Mouse (Mus musculus): ENCODE data around the gene Slc39a11. TPM values are rescaled to one million over a fixed set of nuclear protein-coding genes. Genes with fewer than 3 reads are reported as not detected.

Slc39a11 gene
- polyA plus RNA-seq, 1 experiment from 2014 or later = 15.1 TPM

GRCm38 (mm10) chr11:113625437-113625836 lies 24.4 kb downstream of the Slc39a11 start:
- ATAC-seq = no peak; the same call in 1 of the 2 replicates
- Histone ChIP-seq H3K4me3 (ENCODE audit: low read depth, low read length) (no peak overlapping the region), H3K36me3 (ENCODE audit: insufficient read depth, low read length) (no peaks in the 10 kb centered on the region), H3K9me3 (ENCODE audit: low read length) (no peaks in the 10 kb centered on the region), H3K9ac (replicated peaks; ENCODE audit: low read depth) (no peak overlapping the region), H3K27me3 (replicated peaks; ENCODE audit: insufficient read depth, low read length) (no peaks in the 10 kb centered on the region; the same call in 1 of the 2 replicates), H3K4me1 (ENCODE audit: insufficient read depth, low read depth, low read length) (no peaks in the 10 kb centered on the region), H3K4me2 (replicated peaks; ENCODE audit: low read depth, low read length) (0 out of 2 replicates have a peak overlapping the region, but pooled peaks have one; percentile 3), H3K27ac (ENCODE audit: low read length) (no peak overlapping the region)
- WGBS = 79% methylated on average over 18 of the region's 18 CpGs
- TF ChIP-seq CTCF (IDR thresholded peaks at IDR 0.05) (no peak), EP300 (IDR thresholded peaks at IDR 0.05) (no peak)
- no peak for DNase-seq (ENCODE audit: low spot score)

- Histone ChIP-seq H3K36me3 (ENCODE audit: insufficient read depth, low read length) (no peaks in the 10 kb centered on the region), H3K4me1 (ENCODE audit: insufficient read depth, low read depth, low read length) (peaks cover 14% of the 10 kb centered on the region; the same call in 1 of the 2 replicates), H3K9ac (replicated peaks; ENCODE audit: low read depth) (no peak overlapping the region), H3K4me2 (replicated peaks; ENCODE audit: low read depth, low read length) (no peak overlapping the region), H3K27ac (ENCODE audit: low read length) (no peak overlapping the region), H3K9me3 (ENCODE audit: low read length) (no peaks in the 10 kb centered on the region), H3K4me3 (ENCODE audit: low read depth, low read length) (no peak overlapping the region), H3K27me3 (replicated peaks; ENCODE audit: insufficient read depth, low read length) (peaks cover 10% of the 10 kb centered on the region)
- DNase-seq (ENCODE audit: low spot score) = no peak
- TF ChIP-seq EP300 (IDR thresholded peaks at IDR 0.05) (no peak), CTCF (IDR thresholded peaks at IDR 0.05) (no peak)
- WGBS = 85% methylated on average over 4 of the region's 4 CpGs
- no peak for ATAC-seq
Measured at GRCm38 (mm10) chr11:113622028-113622427, 27.9 kb downstream of the Slc39a11 start.

GRCm38 (mm10) chr11:113621001-113621400 lies 28.9 kb downstream of the Slc39a11 start:
- TF ChIP-seq EP300 (IDR thresholded peaks at IDR 0.05) = no peak
- TF ChIP-seq CTCF (IDR thresholded peaks at IDR 0.05) = no peak

GRCm38 (mm10) chr11:113619420-113620080 lies 30.3 kb downstream of the Slc39a11 start:
- H3K27me3 ChIP-seq (replicated peaks; ENCODE audit: insufficient read depth, low read length) = peaks cover 10% of the 10 kb centered on the region

More at GRCm38 (mm10) chr11:113621001-113621400, 28.9 kb downstream of the Slc39a11 start:
- H3K4me3 ChIP-seq (ENCODE audit: low read depth, low read length) = no peak overlapping the region
- H3K9ac ChIP-seq (replicated peaks; ENCODE audit: low read depth) = no peak overlapping the region
- H3K27ac ChIP-seq (ENCODE audit: low read length) = no peak overlapping the region
- 59% methylated on average over 2 of the region's 2 CpGs for WGBS
- H3K27me3 ChIP-seq (replicated peaks; ENCODE audit: insufficient read depth, low read length) = peaks cover 10% of the 10 kb centered on the region
- H3K4me1 ChIP-seq (ENCODE audit: insufficient read depth, low read depth, low read length) = peaks cover 14% of the 10 kb centered on the region; the same call in 1 of the 2 replicates
- no peak for DNase-seq (ENCODE audit: low spot score)
- H3K9me3 ChIP-seq (ENCODE audit: low read length) = no peaks in the 10 kb centered on the region
- no peak for ATAC-seq
- no peaks in the 10 kb centered on the region for H3K36me3 ChIP-seq (ENCODE audit: insufficient read depth, low read length)
- no peak overlapping the region for H3K4me2 ChIP-seq (replicated peaks; ENCODE audit: low read depth, low read length)

GRCm38 (mm10) chr11:113618672-113619419 lies 31.0 kb downstream of the Slc39a11 start, which contains the start of gene Sstr2:
TSS of gene Sstr2 (plus strand) at chr11:113619342.
- Histone ChIP-seq H3K4me3 (ENCODE audit: low read depth, low read length) (peak within 1 kb of the TSS; percentile 38), H3K9ac (replicated peaks; ENCODE audit: low read depth) (no peak within 1 kb of the TSS), H3K36me3 (ENCODE audit: insufficient read depth, low read length) (no peaks in the 10 kb centered on the region), H3K4me1 (ENCODE audit: insufficient read depth, low read depth, low read length) (peaks cover 14% of the 10 kb centered on the region; the same call in 1 of the 2 replicates), H3K9me3 (ENCODE audit: low read length) (no peaks in the 10 kb centered on the region), H3K27me3 (replicated peaks; ENCODE audit: insufficient read depth, low read length) (peaks cover 10% of the 10 kb centered on the region), H3K27ac (ENCODE audit: low read length) (no peak within 1 kb of the TSS), H3K4me2 (replicated peaks; ENCODE audit: low read depth, low read length) (peak within 1 kb of the TSS; percentile 66)
- ATAC-seq (peak; percentile 80), DNase-seq (ENCODE audit: low spot score) (peak; percentile 54)
- 1% methylated on average over 49 of the region's 54 CpGs for WGBS
- TF ChIP-seq EP300 (IDR thresholded peaks at IDR 0.05) (no peak), CTCF (IDR thresholded peaks at IDR 0.05) (peak; percentile 12; the same call in 1 of the 2 replicates)

More at GRCm38 (mm10) chr11:113619420-113620080, 30.3 kb downstream of the Slc39a11 start:
- WGBS = 3% methylated on average over 30 of the region's 31 CpGs
- Histone ChIP-seq H3K36me3 (ENCODE audit: insufficient read depth, low read length) (no peaks in the 10 kb centered on the region), H3K4me3 (ENCODE audit: low read depth, low read length) (peak overlapping the region; percentile 38), H3K27ac (ENCODE audit: low read length) (no peak overlapping the region), H3K9me3 (ENCODE audit: low read length) (no peaks in the 10 kb centered on the region), H3K4me2 (replicated peaks; ENCODE audit: low read depth, low read length) (peak overlapping the region; percentile 66), H3K4me1 (ENCODE audit: insufficient read depth, low read depth, low read length) (peaks cover 14% of the 10 kb centered on the region; the same call in 1 of the 2 replicates), H3K9ac (replicated peaks; ENCODE audit: low read depth) (no peak overlapping the region)
- TF ChIP-seq CTCF (IDR thresholded peaks at IDR 0.05) = no peak
- no peak for ATAC-seq
- no peak for DNase-seq (ENCODE audit: low spot score)

- ATAC-seq (no peak), DNase-seq (ENCODE audit: low spot score) (no peak)
- Histone ChIP-seq H3K9me3 (ENCODE audit: low read length) (no peaks in the 10 kb centered on the region), H3K9ac (replicated peaks; ENCODE audit: low read depth) (no peak overlapping the region), H3K27me3 (replicated peaks; ENCODE audit: insufficient read depth, low read length) (peaks cover 10% of the 10 kb centered on the region), H3K36me3 (ENCODE audit: insufficient read depth, low read length) (no peaks in the 10 kb centered on the region), H3K27ac (ENCODE audit: low read length) (no peak overlapping the region), H3K4me2 (replicated peaks; ENCODE audit: low read depth, low read length) (peak overlapping the region; percentile 66; the same call in 1 of the 2 replicates), H3K4me3 (ENCODE audit: low read depth, low read length) (0 out of 2 replicates have a peak overlapping the region, but pooled peaks have one; percentile 38), H3K4me1 (ENCODE audit: insufficient read depth, low read depth, low read length) (peaks cover 14% of the 10 kb centered on the region; the same call in 1 of the 2 replicates)
- TF ChIP-seq EP300 (IDR thresholded peaks at IDR 0.05) (no peak), CTCF (IDR thresholded peaks at IDR 0.05) (no peak)
- 16% methylated on average over 4 of the region's 4 CpGs for WGBS
Measured at GRCm38 (mm10) chr11:113618303-113618671, 31.6 kb downstream of the Slc39a11 start.

Data from lung, postnatal 0 days (tissue).